Mouse (Mus musculus): Measurements from ENCODE around the gene Clip2.

GRCm38 (mm10) chr5:134482331-134482730, 69.9 kb downstream of the Clip2 start:
- no peak for TF ChIP-seq EP300 (IDR thresholded peaks at IDR 0.05; ENCODE audit: low read length)
- TF ChIP-seq CTCF (conservative IDR thresholded peaks at IDR 0.05 in 1 of 2, IDR thresholded peaks at IDR 0.05 in 1 of 2; ENCODE audit: low read depth in 2 of 2, low read length in 2 of 2): no peak
- no peak for TF ChIP-seq TCF12 (IDR thresholded peaks at IDR 0.05; ENCODE audit: low read depth, low read length)

Data from CH12.LX (cell line).